Mouse (Mus musculus) testis, adult 2 months (tissue): ENCODE data around the gene Pola2.
A peak's percentile ranks its signal among the peaks of the same experiment; 100 is the strongest.

Experiments used
- CTCF ChIP-seq: fragments of 200-500 bp; IDR thresholded peaks from 2 replicates; pipeline ENCODE4 v1.5.1; 2012; ENCODE audit warnings: low read depth, mild to moderate bottlenecking, inconsistent platforms, low read length, moderate library complexity; ENCODE audit not compliant: control insufficient read depth, insufficient read depth, insufficient replicate concordance
- POLR2A ChIP-seq: fragments of 200-500 bp; IDR thresholded peaks from 2 replicates; pipeline ENCODE4 v1.6.1; 2012; ENCODE audit warnings: low read depth, mild to moderate bottlenecking, inconsistent platforms, low read length, moderate library complexity; ENCODE audit not compliant: control insufficient read depth

GRCm38 (mm10) chr19:5924713-5925093 lies 39.3 kb downstream of the Pola2 start, which contains the start of gene Cdc42ep2:
- no peak for TF ChIP-seq CTCF
- peak; percentile 53; the same call in 1 of the 2 replicates for TF ChIP-seq POLR2A
